Mouse (Mus musculus) bone marrow, adult 2 months (tissue): Measurements from ENCODE around the gene Stab1.

ENCODE experiments used
- CTCF ChIP-seq: fragments of 200-500 bp; IDR thresholded peaks from 2 replicates; pipeline ENCODE4 v1.5.1; 2011; ENCODE audit warnings: low read length, control low read depth; ENCODE audit not compliant: control insufficient read depth, insufficient read depth
- POLR2A ChIP-seq: fragments of 200-500 bp; IDR thresholded peaks from 2 replicates; pipeline ENCODE4 v1.6.1; 2011; ENCODE audit warnings: low read depth, mild to moderate bottlenecking, control low read depth, low read length, borderline replicate concordance; ENCODE audit not compliant: control insufficient read depth

DNA sequence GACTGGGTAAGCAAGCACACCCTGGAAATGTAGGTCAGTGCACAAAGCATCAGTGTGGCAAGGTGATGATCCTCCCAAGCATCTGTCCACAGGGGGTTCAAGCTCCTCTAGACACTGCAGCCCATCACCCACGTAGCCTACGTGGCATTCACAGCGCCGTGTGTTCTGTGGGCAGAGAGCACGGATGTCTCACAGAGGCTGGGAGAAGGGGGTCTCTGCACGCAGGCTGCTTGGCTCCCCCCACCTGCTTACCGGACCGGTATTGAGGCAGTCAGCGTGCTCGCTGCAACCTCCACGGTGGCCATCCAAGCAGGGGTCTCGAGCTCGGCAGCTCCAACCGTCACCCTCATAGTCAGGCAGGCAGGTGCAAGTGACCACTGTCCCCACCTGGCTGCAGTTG is 27.4 kb downstream of the Stab1 start:
- TF ChIP-seq POLR2A (no peak), CTCF (no peak)
